Mouse (Mus musculus): Measurements from ENCODE around the gene Slc5a4b.
"Not testable (repeated sequence)": the region's sequence is repeated elsewhere in the genome, so short reads cannot be mapped to it uniquely, and the experiment has no call there.

Slc5a4b gene

GRCm38 (mm10) chr10:76110861-76111260, at the start of gene Slc5a4b:
Gene Slc5a4b (minus strand): TSS chr10:76110961.
- DNase-seq (ENCODE audit: low spot score in 2 of 2), result no peak

DNA sequence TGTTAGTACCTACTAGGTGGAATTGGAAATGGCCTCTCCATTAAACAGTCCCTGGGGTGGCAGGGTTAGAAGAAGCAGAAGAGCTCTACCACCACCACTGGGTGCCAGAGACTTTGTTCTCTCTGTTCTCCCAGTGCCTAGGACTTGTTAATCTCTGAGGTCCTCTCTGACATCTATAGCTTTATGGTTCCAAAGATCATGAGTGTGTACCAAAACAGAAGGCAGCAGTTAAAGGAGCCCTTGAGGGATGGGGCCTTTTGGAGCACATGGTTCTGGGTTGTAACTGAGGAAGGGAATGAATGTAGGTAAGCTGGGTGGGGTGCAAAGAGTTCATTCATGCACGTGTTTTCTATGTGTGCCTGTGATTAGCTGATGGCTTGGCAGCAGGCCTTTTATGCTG, 47.2 kb upstream of the Slc5a4b start:
- DNase-seq (ENCODE audit: low spot score in 2 of 2), result no peak

- no peak for DNase-seq (ENCODE audit: low spot score in 2 of 2)
Observed at GRCm38 (mm10) chr10:76157528-76157927, 46.8 kb upstream of the Slc5a4b start.

- DNase-seq (ENCODE audit: low spot score in 2 of 2), result no peak
Observed at GRCm38 (mm10) chr10:76155911-76156310, 45.1 kb upstream of the Slc5a4b start.

- DNase-seq (ENCODE audit: low spot score in 2 of 2), result no peak
Observed at GRCm38 (mm10) chr10:76147278-76147677, 36.5 kb upstream of the Slc5a4b start, which contains the start of gene Slc5a4a. Gene Slc5a4a (plus strand): TSS chr10:76147451.

GRCm38 (mm10) chr10:76146846-76147245, 36.1 kb upstream of the Slc5a4b start:
- DNase-seq (ENCODE audit: low spot score in 2 of 2), result no peak

- DNase-seq (ENCODE audit: low spot score in 2 of 2), result no peak
Observed at GRCm38 (mm10) chr10:76136318-76136717, 25.6 kb upstream of the Slc5a4b start.

DNA sequence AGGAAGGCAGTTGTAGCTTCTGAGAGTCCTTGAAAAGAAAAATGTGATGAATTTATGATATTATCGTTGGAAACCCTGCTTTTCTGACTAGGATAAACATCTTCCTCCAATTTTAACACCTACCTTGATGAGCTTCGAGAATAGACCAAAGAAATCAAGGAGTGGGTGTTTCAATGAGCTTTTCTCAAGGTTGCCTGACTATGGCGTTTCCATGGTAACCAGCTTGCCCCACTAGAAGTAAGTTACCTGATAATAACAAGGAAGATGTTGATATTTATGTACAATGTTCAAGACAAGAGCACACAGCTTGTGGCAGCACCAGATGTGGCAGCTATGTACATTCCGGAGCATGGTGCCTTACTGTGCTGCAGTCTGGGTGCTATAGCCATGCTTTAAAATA, 21.7 kb upstream of the Slc5a4b start:
- no peak for DNase-seq (ENCODE audit: low spot score in 2 of 2)

DNA sequence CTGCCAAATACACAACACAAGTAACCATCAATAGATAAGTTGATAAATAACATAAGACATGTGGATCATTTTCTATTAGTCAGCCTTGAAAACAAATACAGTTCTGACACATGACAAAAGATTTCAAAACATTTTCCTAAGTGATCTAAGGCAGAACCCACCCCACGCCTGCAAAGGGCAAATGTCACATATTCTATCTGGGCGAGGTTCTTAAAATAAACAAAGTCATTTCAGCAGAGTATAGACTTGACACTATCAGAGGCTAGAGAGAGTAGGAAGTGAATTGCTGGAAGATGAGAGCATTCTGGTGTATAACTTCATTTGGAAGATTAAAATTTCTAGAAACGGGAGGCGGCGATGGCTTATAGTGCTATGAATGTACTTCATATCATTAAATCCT, 10.7 kb upstream of the Slc5a4b start:
- DNase-seq (ENCODE audit: low spot score in 2 of 2), result no peak

DNA sequence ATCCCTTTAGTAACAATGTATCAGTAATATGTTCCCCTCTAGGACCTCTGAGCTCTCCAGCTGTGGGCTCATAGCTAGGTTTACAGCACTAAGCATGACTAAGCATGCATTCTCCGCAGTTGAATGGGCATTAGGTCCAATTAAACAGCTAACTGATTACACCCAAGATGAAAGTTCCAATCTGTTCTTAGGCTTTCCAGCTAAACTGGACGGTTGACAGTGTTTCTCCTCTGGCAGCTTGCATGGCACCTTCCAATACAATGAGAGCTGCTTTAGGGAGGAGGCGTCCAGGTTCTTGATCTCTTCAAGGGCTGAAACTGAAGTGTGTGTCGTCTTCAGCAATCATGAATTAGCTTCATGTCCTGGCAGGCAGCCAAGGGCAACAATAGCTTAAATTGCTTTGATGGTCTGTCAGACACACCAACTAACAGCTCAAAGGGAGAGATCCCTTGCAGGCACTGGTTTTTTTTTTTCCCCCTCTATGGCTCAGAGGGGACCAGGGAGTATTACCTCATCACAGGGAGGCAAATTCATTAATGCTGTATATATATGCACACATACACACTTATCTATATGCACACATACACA, 9.5 kb upstream of the Slc5a4b start:
- DNase-seq (ENCODE audit: low spot score in 2 of 2), result no peak

DNA sequence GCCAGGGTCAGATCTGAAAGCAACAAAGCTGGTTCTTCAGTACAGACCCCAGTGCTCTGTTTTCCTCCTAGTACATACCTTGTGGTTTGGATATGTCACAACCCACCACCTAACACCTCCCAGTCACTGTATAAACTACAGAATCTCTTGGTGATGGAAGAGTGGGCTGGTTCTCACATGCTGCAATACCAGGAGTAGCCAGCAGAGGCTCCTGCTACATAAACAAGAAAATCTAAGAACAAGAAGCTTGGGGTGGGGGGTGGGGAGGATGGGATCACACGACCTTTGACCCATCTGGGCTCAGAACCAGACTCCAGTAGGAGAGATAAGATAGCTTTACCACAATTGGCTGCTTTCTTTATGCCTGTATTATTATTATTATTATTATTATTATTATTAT, 8.0 kb upstream of the Slc5a4b start:
- no peak for DNase-seq (ENCODE audit: low spot score in 2 of 2)

- peak; percentile 9 to 22 for DNase-seq (ENCODE audit: low spot score in 2 of 2)
Observed at GRCm38 (mm10) chr10:76117966-76118365, 7.2 kb upstream of the Slc5a4b start.

GRCm38 (mm10) chr10:76097368-76097767, 13.4 kb downstream of the Slc5a4b start:
- no peak for DNase-seq (ENCODE audit: low spot score in 2 of 2)

DNA sequence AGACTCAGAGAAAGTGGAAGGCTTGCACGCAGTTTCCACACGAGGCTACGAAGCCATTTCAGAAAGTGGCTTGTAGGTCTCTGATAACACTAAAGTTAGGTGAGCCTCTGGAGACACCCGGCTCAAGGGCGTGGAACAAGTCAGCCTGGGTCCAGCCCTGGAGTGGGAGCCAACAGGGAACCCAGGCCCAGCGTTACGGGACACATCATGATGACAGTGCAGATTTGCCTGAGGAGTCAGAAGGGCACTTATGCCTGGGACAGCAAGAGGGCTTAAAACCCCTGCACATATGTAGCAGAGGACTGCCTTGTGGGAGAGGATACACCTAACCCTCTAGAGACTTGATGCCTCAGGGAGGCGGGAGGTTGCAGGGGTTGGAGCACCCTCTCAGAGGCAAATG, 14.2 kb downstream of the Slc5a4b start:
- DNase-seq (ENCODE audit: low spot score in 2 of 2), result no peak

DNA sequence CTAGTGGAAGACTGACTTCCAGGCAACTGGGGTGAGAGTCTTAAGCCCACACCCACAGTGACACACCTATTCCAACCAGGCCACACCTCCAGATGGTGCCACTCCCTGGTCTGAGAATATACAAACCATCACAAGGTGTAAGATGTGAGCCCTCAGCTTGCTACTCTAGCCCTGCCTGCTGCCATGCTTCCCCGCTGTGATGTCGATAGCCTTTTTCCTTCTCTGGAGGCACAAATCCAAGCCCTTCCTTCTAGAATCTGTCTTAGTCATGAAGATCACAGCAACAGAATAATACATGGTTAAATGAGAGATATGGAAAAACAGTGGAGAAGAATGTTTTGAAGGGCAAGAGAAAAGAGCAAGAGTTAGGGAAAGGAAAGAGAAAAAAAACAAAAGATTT, 33.8 kb downstream of the Slc5a4b start:
- not testable (repeated sequence) for DNase-seq (ENCODE audit: low spot score in 2 of 2)

DNA sequence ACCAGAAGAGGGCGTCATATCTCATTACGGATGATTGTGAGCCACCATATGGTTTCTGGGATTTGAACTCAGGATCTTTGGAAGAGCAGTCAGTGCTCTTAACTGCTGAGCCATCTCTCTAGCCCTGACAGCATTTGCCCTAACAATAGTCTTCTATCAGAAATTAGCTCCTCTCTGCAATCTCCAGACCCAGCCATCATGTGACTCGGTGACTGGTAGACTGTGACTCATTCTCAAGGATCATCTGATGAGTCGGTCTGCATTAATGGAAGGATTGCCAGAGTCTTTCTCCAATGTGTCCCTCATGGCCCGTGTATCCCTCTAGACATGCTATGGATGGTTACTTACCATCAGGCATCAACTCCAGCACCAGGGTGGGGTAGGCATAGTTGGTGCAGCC, 38.7 kb downstream of the Slc5a4b start:
- DNase-seq (ENCODE audit: low spot score in 2 of 2), result not testable (repeated sequence)

- DNase-seq (ENCODE audit: low spot score in 2 of 2), result no peak
Observed at GRCm38 (mm10) chr10:76067674-76068613, 42.8 kb downstream of the Slc5a4b start.

- DNase-seq (ENCODE audit: low spot score in 2 of 2), result no peak
Observed at GRCm38 (mm10) chr10:76062439-76062838, 48.3 kb downstream of the Slc5a4b start.

GRCm38 (mm10) chr10:76051860-76052259, 58.9 kb downstream of the Slc5a4b start:
- no peak for DNase-seq (ENCODE audit: low spot score in 2 of 2)

DNA sequence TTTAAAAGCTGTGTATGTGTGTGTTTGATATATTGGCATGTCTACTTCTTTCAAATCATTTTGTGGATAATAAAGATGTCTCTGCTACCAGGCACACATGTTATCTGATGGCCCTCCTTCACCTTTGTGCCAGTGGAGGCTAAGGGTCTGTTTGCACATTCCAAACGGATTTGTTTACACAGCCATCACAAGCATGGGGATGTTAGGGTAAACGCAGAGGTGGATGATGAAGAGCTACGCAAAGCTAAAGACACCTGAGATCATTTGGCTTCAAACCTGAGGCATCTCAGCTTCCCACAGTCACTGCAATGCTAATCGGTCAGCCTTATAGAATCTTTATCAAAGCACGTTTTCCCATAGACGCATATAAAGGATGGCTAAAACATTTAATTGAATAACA, 61.8 kb downstream of the Slc5a4b start:
- no peak for DNase-seq (ENCODE audit: low spot score in 2 of 2)

DNA sequence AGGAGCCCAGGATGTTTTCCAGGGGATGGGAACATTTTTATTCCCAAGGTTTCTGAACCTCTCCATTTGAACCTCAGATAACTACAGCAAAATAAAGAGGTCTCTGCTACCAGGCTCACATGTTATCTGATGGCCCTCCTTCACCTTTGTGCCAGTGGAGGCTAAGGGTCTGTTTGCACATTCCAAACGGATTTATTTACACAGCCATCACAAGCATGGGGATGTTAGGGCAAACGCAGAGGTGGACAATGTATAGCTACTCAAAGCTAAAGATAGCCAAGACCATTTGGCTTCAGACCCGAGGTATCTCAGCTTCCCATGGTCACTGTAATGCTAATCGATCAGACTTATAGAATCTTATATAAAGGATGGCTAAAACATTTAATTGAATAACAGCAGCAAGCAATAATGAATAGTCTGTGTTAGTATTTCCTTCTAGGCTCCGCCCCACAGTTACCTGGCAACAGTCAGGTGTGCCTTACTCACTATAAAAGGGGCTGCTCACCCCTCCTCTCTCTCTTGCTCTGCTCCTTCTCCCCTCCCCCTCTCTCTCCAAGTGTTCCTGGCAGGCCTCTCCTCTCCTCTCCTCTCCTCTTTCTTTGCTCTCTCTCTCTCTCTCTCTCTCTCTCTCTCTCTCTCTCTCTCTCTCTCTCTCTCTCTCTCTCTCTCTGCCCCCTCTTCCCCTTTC, 63.4 kb downstream of the Slc5a4b start:
- no peak for DNase-seq (ENCODE audit: low spot score in 2 of 2)

- no peak for DNase-seq (ENCODE audit: low spot score in 2 of 2)
Observed at GRCm38 (mm10) chr10:76046754-76047153, 64.0 kb downstream of the Slc5a4b start.

- DNase-seq (ENCODE audit: low spot score in 2 of 2), result no peak
Observed at GRCm38 (mm10) chr10:76045343-76045742, 65.4 kb downstream of the Slc5a4b start.

Data from right cerebral cortex, adult 2 months (tissue).